Mouse (Mus musculus) hindbrain, embryonic 13.5 days (tissue): Measurements from ENCODE around the gene Slc29a3. TPM values are rescaled to one million over a fixed set of nuclear protein-coding genes. Genes with fewer than 3 reads are reported as not detected.

Source experiments
- ATAC-seq: fragments of 200-750 bp; cut with Nextera tagmentation; 2 replicates; pipeline ENCODE4 v1.8.0; 2017; ENCODE audit warnings: moderate TSS enrichment; ENCODE audit not compliant: low FRiP score
- H3K27ac ChIP-seq: fragments of 300-500 bp; sonication (generic); 2 replicates; pipeline ENCODE4 v1.5.1; 2015; ENCODE audit warnings: inconsistent platforms, mild to moderate bottlenecking, moderate library complexity
- H3K27me3 ChIP-seq: fragments of 300-500 bp; sonication (generic); 2 replicates; pipeline ENCODE4 v1.6.1; 2015; ENCODE audit warnings: mild to moderate bottlenecking, inconsistent platforms
- H3K36me3 ChIP-seq: fragments of 300-500 bp; sonication (generic); 2 replicates; pipeline ENCODE4 v1.6.1; 2015; ENCODE audit warnings: mild to moderate bottlenecking, inconsistent platforms
- H3K4me1 ChIP-seq: fragments of 300-500 bp; sonication (generic); replicated peaks from 2 replicates; pipeline ENCODE4 v1.6.1; 2015; ENCODE audit warnings: inconsistent platforms
- H3K4me2 ChIP-seq: fragments of 300-500 bp; sonication (generic); 2 replicates; pipeline ENCODE4 v1.6.1; 2015; ENCODE audit warnings: inconsistent platforms, mild to moderate bottlenecking, moderate library complexity
- H3K4me3 ChIP-seq: fragments of 300-500 bp; sonication (generic); 2 replicates; pipeline ENCODE4 v1.5.1; 2015; ENCODE audit warnings: mild to moderate bottlenecking, inconsistent platforms
- H3K9ac ChIP-seq: fragments of 300-500 bp; sonication (generic); 2 replicates; pipeline ENCODE4 v1.6.1; 2015; ENCODE audit warnings: mild to moderate bottlenecking, inconsistent platforms
- H3K9me3 ChIP-seq: fragments of 300-500 bp; sonication (generic); 2 replicates; pipeline ENCODE4 v1.6.1; 2016; ENCODE audit warnings: inconsistent platforms
- WGBS: fragments of 180-500 bp; shearing (Covaris S2); methylation state at CpG from one replicate; pipeline ENCODE4 v1.1.7; 2015; 5-methylcytosine and 5-hydroxymethylcytosine counted together
- polyA plus RNA-seq: library from polyadenylated mRNA; unstranded; fragments of >200 nt; fragmentation: Nextera tagmentation; extraction: Ambion mirVana; gene quantifications from 2 replicates; pipeline ENCODE4 v1.2.1, GENCODE M21; 2015

Gene Slc29a3
- polyA plus RNA-seq, 1 experiment from 2014 or later: 14.1 TPM

DNA sequence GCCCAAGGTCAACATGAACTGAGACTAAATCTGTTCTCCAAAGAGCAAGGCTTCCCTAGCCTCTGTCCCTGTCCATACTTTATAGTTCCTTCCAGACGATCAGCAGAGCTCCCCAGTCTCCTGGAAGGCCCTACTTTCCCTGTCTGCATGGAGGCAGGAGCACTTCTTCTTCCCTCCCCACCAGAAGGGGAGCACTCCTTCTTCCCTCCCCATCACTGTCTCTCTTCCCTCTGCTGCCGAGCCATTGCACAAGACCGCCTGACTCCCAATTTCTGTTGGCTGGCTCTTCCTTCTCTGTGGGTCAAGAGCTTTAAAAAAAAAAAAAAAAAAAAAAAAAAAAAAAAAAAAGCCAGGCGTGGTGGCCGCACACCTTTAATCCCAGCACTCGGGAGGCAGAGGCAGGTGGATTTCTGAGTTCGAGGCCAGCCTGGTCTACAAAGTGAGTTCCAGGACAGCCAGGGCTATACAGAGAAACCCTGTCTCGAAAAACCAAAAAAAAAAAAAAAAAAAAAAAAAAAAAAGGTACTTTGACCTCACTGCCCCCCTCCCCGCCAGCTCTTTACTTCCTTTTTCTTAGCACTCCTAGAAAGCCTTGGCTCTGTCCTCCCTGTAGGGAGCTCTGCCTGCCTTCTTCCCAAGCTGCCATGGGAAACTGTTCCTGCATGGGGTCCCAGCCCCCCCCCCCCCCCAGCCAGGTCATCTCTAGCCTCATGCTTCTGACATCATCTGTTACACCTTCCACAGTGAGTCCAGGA, 14.5 kb downstream of the Slc29a3 start:
- peaks cover 8% of the 10 kb centered on the region; the same call in 1 of the 2 replicates for H3K36me3 ChIP-seq
- H3K4me3 ChIP-seq: no peak overlapping the region
- H3K27ac ChIP-seq: peak overlapping the region; percentile 66
- 78% methylated on average over 4 of the region's 9 CpGs for WGBS
- no peak for ATAC-seq
- no peaks in the 10 kb centered on the region for H3K9me3 ChIP-seq
- H3K9ac ChIP-seq: no peak overlapping the region
- no peak overlapping the region for H3K4me2 ChIP-seq
- H3K27me3 ChIP-seq: no peaks in the 10 kb centered on the region
- peaks cover 18% of the 10 kb centered on the region; the same call in 1 of the 2 replicates for H3K4me1 ChIP-seq

DNA sequence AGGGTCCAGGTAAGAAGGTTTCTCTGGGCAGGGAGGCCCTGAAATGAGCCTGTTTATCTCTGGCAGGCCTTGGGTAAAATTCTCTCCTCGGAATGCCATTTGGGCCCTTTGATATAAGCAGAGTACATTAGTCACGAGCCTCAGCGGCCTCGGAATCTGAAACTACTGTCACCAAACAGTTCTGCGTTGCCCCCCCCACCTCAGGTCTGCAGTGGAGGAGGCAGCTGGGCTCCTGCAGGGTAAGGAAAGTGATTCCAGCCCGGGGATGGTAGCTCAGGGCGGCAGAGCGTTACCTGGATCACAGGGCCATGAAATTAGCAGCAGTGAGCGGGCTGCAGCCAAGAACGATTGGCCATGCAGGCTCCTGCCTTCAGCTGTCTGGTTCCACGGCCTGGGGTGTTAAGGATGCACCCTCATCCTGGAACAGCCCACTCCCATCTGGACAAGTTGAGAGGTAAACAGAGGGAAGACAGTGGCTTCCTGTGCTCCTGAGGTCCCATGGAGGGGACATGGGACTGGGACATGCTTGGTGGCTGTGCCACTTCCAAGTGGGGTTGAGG, 15.3 kb downstream of the Slc29a3 start:
- Histone ChIP-seq H3K4me1 (peaks cover 23% of the 10 kb centered on the region), H3K9ac (no peak overlapping the region), H3K4me2 (no peak overlapping the region), H3K9me3 (no peaks in the 10 kb centered on the region), H3K27ac (peak overlapping the region; percentile 66), H3K4me3 (no peak overlapping the region), H3K27me3 (no peaks in the 10 kb centered on the region), H3K36me3 (peaks cover 8% of the 10 kb centered on the region; the same call in 1 of the 2 replicates)
- 70% methylated on average over 11 of the region's 11 CpGs for WGBS
- ATAC-seq: peak; percentile 27; the same call in 1 of the 2 replicates

DNA sequence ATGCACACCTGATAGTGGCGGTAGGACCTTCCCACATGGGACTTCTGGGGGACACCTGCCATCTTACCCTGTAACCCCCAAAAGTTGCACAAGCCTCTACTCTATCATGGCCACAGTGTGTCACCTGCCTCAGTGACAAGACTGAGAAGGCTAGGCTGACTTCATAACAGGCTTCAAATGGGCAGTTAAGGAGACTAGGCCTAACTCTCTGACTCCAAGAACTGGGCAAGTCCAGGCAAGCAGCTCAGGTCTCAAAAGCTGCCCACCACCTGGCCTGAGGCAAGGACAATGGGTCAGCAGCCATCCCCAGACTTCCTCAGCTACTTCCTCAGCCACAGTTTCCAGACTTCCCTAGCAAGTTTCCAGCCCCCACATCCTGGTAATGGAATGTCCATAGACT, 16.9 kb downstream of the Slc29a3 start:
- no peak for ATAC-seq
- no peaks in the 10 kb centered on the region for H3K27me3 ChIP-seq
- H3K4me2 ChIP-seq: no peak overlapping the region
- H3K9me3 ChIP-seq: no peaks in the 10 kb centered on the region
- no peak overlapping the region for H3K27ac ChIP-seq
- 100% methylated on average over 1 of the region's 1 CpGs for WGBS
- H3K36me3 ChIP-seq: peaks cover 8% of the 10 kb centered on the region; the same call in 1 of the 2 replicates
- peaks cover 30% of the 10 kb centered on the region for H3K4me1 ChIP-seq
- H3K4me3 ChIP-seq: no peak overlapping the region
- H3K9ac ChIP-seq: no peak overlapping the region

DNA sequence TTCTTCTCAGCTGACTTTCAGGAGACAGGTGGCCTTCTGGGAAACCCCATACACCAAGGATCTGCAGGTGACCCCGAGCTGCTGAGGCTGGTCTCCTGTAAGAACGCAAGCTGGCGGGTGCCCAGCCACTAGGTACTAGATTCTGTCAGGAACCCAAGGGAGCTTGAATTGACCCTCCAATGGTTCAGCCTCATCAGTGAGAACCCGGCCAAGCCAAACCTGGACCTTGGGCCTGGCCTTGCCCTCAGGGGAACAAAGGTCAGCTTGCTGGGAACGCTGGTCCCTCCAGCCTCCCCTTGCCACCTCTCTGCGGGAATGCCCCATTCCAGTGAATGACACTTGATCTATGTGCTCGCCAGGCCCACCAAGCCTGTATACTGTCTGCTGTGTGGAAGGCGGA, 19.1 kb downstream of the Slc29a3 start:
- Histone ChIP-seq H3K4me3 (no peak overlapping the region), H3K36me3 (peaks cover 13% of the 10 kb centered on the region), H3K9ac (no peak overlapping the region), H3K9me3 (no peaks in the 10 kb centered on the region), H3K27ac (no peak overlapping the region), H3K4me2 (no peak overlapping the region), H3K27me3 (no peaks in the 10 kb centered on the region), H3K4me1 (peaks cover 30% of the 10 kb centered on the region)
- WGBS: 82% methylated on average over 8 of the region's 8 CpGs
- no peak for ATAC-seq

DNA sequence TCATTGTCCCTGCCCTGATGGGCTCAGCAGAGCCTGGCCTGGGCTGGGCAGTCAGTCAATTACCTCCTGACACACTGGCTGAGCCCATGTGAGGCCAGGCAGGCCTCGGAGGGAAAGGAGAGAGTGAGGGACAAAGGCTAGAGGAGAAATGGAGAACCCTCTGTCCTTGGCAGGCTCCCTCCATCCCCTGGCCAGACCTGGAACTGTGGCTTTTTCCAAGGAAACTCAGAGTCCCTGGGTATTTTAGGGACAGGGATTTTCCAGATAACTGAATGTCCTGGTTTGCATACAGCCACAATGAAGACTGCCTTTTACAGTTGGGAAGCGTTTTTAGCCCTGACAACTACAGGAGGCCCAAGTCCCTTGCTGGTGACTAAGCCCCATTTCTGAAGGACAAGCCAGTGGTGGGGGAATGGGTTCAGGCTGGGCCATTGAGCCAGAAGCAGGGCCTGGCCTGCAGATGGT, 20.2 kb downstream of the Slc29a3 start:
- H3K4me1 ChIP-seq: peaks cover 34% of the 10 kb centered on the region
- WGBS: 47% methylated on average over 2 of the region's 2 CpGs
- peak overlapping the region; percentile 77 for H3K27ac ChIP-seq
- H3K36me3 ChIP-seq: peaks cover 13% of the 10 kb centered on the region
- H3K4me3 ChIP-seq: no peak overlapping the region
- peak overlapping the region; percentile 56 for H3K9ac ChIP-seq
- no peak overlapping the region for H3K4me2 ChIP-seq
- H3K27me3 ChIP-seq: no peaks in the 10 kb centered on the region
- H3K9me3 ChIP-seq: no peaks in the 10 kb centered on the region
- ATAC-seq: 0 out of 2 replicates have a peak, but pooled peaks have one; percentile 18

DNA sequence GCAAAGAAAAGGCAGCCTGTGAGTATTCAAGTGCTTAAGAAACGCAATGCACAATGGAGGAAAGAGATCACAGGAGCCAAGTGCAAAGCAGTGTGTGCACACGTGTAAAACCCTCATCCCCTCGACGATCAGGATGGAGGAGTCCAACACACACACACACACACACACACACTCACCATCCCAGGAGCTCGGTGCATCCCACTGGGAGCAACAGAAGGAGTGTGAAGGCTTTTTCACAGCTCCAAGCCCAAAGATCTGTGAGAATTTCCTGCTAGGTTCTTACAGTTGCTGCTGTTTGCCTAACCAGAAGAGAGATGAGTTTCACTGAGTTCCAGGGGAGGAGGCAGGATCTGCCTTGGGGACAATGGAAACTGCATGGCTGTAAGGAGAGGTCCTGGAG, 20.9 kb downstream of the Slc29a3 start:
- Histone ChIP-seq H3K27ac (peak overlapping the region; percentile 77), H3K36me3 (peaks cover 11% of the 10 kb centered on the region), H3K27me3 (no peaks in the 10 kb centered on the region), H3K9me3 (no peaks in the 10 kb centered on the region), H3K4me2 (no peak overlapping the region), H3K4me1 (peaks cover 32% of the 10 kb centered on the region), H3K9ac (peak overlapping the region; percentile 56), H3K4me3 (no peak overlapping the region)
- 34% methylated on average over 5 of the region's 5 CpGs for WGBS
- no peak for ATAC-seq

DNA sequence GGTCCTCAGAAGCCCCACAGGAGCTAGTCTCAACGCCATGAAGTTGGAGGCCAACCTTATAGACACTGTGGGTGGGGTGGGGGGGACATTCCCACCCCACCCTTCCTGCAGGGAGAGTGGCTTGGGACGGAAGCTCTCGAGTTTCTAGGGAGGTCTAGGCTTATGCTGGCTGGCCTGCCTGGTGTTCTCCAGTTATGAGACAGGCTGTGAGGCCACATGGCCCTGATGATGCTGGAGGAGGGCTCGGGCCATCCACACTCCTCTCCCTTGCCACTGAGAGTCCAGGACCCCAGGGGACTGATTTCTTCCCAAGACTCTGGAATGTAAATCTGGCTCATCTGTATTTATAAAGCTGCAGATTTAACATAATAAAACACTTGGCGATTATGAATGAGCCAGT, 25.3 kb downstream of the Slc29a3 start:
- H3K4me3 ChIP-seq: no peak overlapping the region
- peaks cover 17% of the 10 kb centered on the region; the same call in 1 of the 2 replicates for H3K36me3 ChIP-seq
- ATAC-seq: no peak
- H3K4me2 ChIP-seq: no peak overlapping the region
- peaks cover 22% of the 10 kb centered on the region for H3K4me1 ChIP-seq
- WGBS: 25% methylated on average over 5 of the region's 5 CpGs
- no peak overlapping the region for H3K27ac ChIP-seq
- no peaks in the 10 kb centered on the region for H3K9me3 ChIP-seq
- H3K27me3 ChIP-seq: no peaks in the 10 kb centered on the region
- H3K9ac ChIP-seq: no peak overlapping the region

DNA sequence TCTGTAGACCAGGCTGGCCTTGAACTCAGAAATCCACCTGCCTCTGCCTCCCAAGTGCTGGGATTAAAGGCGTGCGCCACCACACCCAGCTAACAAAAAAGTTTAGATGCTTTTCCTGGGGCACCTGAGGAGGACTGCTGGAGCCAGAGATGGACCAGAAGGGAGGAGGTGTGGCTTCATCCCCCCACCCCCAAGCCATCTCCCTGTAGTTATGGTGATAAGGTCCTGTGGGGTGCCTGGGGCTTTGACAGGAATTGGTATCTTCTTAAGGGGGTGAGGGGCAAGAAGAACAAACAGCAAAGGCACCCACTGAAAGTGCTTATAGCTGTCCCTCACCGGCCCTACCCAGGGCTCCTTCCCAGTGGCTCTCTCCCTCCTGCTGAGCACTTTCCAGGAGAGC, 25.7 kb downstream of the Slc29a3 start:
- no peak overlapping the region for H3K4me2 ChIP-seq
- H3K27me3 ChIP-seq: no peaks in the 10 kb centered on the region
- no peak for ATAC-seq
- 68% methylated on average over 3 of the region's 3 CpGs for WGBS
- H3K4me1 ChIP-seq: peaks cover 21% of the 10 kb centered on the region
- H3K9me3 ChIP-seq: no peaks in the 10 kb centered on the region
- no peak overlapping the region for H3K9ac ChIP-seq
- no peak overlapping the region for H3K4me3 ChIP-seq
- no peak overlapping the region for H3K27ac ChIP-seq
- peaks cover 17% of the 10 kb centered on the region; the same call in 1 of the 2 replicates for H3K36me3 ChIP-seq

DNA sequence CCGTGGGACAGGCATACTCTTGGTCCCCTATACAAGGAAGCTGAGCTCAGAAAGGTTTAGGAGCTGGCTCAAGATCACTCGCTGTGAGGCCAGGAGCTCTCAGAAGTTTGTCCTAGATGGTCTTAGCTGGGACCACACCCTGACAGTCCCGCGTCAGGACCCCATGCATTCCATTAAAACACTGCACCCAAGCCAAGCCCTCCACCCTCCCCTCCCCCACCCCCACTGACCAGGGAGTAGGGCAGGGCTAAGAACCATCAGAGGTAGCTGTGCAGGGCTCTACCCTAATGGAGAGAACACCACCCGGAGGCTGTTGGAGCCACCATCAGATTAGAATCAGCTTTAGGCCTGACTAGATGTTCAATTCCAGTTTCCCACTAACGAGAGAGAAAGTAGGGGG, 28.1 kb downstream of the Slc29a3 start:
- ATAC-seq: no peak
- no peak overlapping the region for H3K4me2 ChIP-seq
- H3K4me1 ChIP-seq: peaks cover 31% of the 10 kb centered on the region
- H3K36me3 ChIP-seq: peaks cover 23% of the 10 kb centered on the region; the same call in 1 of the 2 replicates
- H3K27ac ChIP-seq: no peak overlapping the region
- 80% methylated on average over 6 of the region's 6 CpGs for WGBS
- H3K9me3 ChIP-seq: no peaks in the 10 kb centered on the region
- H3K4me3 ChIP-seq: no peak overlapping the region
- no peak overlapping the region for H3K9ac ChIP-seq
- no peaks in the 10 kb centered on the region for H3K27me3 ChIP-seq

DNA sequence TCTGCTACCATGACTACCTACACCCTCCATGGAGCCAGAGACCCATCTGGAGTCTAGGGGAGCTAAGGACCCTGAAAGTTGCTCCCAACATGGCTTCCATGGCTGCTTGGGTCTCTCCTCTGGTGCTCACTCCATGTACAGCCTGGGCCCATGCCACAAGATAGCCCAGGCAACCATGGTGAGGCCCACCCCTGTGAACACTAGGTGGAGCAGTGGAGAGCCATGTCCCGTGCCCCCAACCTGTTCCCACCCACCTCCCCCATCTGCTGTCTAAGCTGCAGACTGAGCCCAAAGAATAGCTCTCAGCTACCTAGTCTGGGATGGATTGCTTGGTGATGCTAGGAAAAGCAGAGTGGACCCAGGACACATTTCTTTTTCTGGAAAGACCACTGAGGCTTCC, 29.2 kb downstream of the Slc29a3 start:
- Histone ChIP-seq H3K4me1 (peaks cover 31% of the 10 kb centered on the region), H3K4me3 (no peak overlapping the region), H3K36me3 (peaks cover 26% of the 10 kb centered on the region; the same call in 1 of the 2 replicates), H3K4me2 (no peak overlapping the region), H3K27ac (no peak overlapping the region), H3K9ac (no peak overlapping the region), H3K9me3 (no peaks in the 10 kb centered on the region), H3K27me3 (no peaks in the 10 kb centered on the region)
- 44% methylated on average over 1 of the region's 1 CpGs for WGBS
- no peak for ATAC-seq

DNA sequence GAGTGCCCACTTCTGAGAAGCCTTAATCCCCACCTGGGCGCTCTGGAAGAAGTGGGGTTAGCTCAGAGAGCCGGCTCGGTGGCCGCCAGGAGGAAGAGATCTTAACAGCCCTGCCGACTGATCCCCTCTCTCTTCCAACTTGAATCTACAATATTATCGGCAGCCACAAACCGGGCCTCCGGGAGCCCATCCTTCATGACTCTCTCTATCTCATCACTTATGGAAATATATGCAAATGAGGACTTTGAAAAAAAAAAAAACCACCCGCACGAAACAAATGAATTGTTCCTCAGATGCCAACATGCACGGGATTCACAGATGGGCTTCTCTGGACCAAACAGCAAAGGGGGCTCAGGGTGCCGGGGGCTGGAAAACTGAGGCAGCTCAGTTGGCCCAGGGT, 31.0 kb downstream of the Slc29a3 start:
- no peak overlapping the region for H3K4me2 ChIP-seq
- H3K4me3 ChIP-seq: no peak overlapping the region
- H3K27ac ChIP-seq: peak overlapping the region; percentile 62
- peaks cover 19% of the 10 kb centered on the region for H3K4me1 ChIP-seq
- peaks cover 31% of the 10 kb centered on the region for H3K36me3 ChIP-seq
- no peaks in the 10 kb centered on the region for H3K9me3 ChIP-seq
- no peak overlapping the region for H3K9ac ChIP-seq
- 30% methylated on average over 12 of the region's 12 CpGs for WGBS
- ATAC-seq: no peak
- H3K27me3 ChIP-seq: no peaks in the 10 kb centered on the region

DNA sequence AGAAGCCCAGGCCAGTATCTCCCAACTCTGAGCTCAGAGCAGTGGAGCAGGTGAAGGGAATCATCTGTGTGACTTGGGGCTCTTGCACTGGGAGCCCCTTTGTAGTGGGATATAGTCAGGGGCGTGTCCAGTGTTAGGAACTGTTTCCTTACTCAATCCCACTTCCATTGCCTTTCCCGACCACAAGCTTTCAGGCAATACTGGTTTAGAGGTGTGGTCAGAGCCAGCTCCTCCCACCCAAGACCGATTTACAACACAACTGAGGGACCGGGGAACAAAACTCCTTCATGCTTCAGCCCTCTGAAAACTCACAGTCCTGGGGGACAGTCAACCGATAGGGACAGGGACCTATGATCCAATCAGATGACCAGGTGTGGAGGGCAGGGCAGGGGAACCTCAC, 32.1 kb downstream of the Slc29a3 start:
- H3K9me3 ChIP-seq: no peaks in the 10 kb centered on the region
- H3K27ac ChIP-seq: no peak overlapping the region
- no peak overlapping the region for H3K4me2 ChIP-seq
- H3K4me1 ChIP-seq: peaks cover 19% of the 10 kb centered on the region
- ATAC-seq: 0 out of 2 replicates have a peak, but pooled peaks have one; percentile 4
- WGBS: 85% methylated on average over 5 of the region's 5 CpGs
- H3K4me3 ChIP-seq: no peak overlapping the region
- no peak overlapping the region for H3K9ac ChIP-seq
- H3K27me3 ChIP-seq: no peaks in the 10 kb centered on the region
- peaks cover 42% of the 10 kb centered on the region for H3K36me3 ChIP-seq
